Mouse (Mus musculus) right cerebral cortex, adult 18-20 months (tissue): ENCODE results near the gene Magi2.

Experiments
- DNase-seq: peaks from one replicate; pipeline ENCODE4 v3.0.0; 2022; ENCODE audit warnings: mixed read lengths

The Magi2 gene

GRCm38 (mm10) chr5:20087083-20087482, 860.2 kb downstream of the Magi2 start:
- peak; percentile 53 for DNase-seq

- DNase-seq = no peak
Measured at GRCm38 (mm10) chr5:20103869-20104268, 877.0 kb downstream of the Magi2 start.

DNA sequence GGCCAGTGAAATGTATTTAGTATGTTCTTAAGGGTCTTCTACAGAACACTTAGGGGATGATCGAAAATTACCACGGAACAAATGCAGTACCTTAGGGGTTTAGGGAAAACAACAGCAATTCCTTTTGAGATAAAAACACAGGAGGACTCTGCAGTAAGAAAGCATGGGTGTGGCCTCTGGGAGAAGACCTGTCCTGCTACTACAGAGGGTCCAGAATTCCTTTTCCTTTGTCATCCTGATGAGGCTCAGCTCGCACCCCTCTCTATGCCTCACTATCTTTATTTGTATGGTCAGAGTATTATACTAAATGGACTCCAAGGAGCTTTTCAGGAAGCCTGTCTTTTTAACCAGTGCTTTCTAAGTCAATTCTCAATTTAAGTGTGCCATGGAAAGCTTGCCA, 877.7 kb downstream of the Magi2 start:
- DNase-seq = no peak

- peak; percentile 71 for DNase-seq
Measured at GRCm38 (mm10) chr5:20109496-20109895, 882.7 kb downstream of the Magi2 start.

- DNase-seq = no peak
Measured at GRCm38 (mm10) chr5:20117156-20117555, 890.3 kb downstream of the Magi2 start.

DNA sequence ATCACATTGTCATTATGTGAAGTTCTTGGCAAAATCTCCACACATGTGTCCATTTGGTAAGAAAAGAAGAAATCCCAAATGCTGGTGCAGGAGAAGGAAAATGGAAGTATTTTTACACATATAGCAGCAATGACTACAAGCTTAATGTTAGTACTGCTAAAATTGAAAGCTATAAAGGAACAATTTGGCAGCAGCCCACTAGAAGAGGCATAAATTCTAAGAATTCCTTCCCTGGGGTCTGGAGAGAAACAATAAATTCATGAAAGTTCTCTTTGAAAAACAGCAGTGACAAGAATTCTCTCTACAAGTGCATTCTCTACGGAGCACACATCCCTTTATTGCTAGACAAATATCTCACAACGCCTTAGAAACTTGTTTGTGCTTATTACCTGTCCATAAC, 913.4 kb downstream of the Magi2 start:
- DNase-seq = no peak

GRCm38 (mm10) chr5:20140662-20141444, 914.0 kb downstream of the Magi2 start:
- DNase-seq = no peak

DNA sequence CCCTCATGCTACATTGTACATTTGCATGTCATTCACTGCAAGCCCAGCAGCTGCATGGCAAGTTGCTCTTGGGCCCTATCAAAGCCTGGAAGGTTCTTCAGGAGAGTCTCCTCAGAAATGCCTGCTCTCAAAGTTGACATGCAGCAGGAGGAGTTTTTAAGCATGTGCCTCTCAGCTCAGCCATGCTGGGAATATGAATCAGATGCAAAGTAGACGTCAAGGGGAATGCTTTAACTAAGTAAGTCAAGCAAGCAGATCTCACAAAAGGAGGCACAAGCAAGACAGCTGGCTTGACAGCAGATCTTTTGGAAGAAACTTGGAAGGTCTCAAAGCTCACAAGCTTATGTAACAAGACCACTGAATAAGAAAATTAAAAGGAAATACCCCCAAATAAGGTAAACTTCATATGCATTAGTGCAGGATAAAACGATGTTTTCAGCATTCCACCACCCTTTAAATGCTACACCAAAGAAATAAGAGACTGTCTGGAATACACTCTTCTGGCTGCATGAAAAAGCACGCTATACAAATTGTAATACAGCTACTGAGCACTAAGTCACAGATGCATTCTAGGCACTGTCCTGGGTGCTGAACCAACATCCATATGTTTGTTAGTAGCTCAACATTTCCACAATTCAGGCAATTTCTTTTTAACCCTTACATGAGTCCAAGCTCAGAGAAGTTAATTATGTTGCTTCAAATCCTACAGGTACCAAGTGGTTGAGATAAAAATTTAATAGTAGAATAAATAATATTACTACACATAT, 926.7 kb downstream of the Magi2 start:
- peak; percentile 8 for DNase-seq

DNA sequence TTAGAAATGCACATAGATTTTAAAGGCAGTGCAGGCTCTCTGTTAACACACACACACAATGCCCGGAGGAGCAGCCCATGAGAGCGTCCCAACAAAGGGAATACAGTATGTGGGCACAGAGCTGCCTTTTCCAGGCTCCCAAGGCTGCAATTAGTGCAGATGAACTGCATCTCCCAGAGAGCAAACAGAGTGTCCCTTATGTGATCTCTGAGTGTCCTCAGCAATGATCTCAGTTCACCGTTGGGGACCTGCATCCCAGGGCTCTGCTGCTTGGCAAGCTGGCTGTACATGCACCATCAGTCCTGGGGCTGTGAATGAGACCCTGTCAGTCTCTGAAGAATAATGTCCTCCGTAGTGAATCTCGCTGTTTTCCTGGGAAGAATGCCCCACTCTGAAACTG, 969.9 kb downstream of the Magi2 start:
- DNase-seq = no peak

DNA sequence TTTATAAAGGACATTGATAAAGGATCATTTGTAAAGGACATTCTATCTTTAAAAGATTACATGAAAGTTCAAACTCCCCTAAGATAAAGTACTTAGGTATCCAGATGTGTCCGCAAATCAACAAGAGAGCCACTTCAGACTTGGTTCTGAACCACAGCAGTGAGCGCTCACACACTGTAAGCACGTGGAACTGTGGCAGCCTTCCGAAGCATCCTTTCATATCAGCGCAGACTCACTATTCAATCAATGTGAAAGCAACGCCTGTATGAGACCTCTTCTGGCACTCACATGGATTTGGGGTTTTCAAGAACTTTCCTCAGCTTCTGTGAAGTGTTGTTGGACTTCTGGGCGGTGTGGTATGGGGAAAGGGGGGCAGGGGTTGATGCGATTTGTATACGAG, 970.6 kb downstream of the Magi2 start:
- DNase-seq = no peak

- no peak for DNase-seq
Measured at GRCm38 (mm10) chr5:20201348-20201747, 974.5 kb downstream of the Magi2 start.

DNA sequence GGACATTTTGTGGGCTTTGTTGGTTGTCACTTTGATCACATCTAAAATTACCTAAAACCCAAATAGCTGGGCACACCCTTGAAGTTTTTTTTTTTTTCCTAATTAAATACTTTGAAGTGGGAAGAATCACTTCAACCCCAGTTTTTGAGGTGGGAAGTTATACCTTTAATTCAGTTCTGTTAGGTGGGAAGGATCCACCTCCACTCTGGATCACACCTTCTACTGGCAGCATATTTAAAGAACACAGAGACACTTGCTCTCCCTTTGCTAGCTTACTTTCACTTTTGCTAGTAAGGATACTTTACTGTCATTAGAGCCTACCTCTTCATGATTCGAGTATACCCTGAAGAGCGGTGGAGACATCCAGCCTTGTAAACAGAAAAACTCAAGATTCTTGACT, 981.3 kb downstream of the Magi2 start:
- DNase-seq = no peak

GRCm38 (mm10) chr5:20213299-20213698, 986.5 kb downstream of the Magi2 start:
- no peak for DNase-seq

DNA sequence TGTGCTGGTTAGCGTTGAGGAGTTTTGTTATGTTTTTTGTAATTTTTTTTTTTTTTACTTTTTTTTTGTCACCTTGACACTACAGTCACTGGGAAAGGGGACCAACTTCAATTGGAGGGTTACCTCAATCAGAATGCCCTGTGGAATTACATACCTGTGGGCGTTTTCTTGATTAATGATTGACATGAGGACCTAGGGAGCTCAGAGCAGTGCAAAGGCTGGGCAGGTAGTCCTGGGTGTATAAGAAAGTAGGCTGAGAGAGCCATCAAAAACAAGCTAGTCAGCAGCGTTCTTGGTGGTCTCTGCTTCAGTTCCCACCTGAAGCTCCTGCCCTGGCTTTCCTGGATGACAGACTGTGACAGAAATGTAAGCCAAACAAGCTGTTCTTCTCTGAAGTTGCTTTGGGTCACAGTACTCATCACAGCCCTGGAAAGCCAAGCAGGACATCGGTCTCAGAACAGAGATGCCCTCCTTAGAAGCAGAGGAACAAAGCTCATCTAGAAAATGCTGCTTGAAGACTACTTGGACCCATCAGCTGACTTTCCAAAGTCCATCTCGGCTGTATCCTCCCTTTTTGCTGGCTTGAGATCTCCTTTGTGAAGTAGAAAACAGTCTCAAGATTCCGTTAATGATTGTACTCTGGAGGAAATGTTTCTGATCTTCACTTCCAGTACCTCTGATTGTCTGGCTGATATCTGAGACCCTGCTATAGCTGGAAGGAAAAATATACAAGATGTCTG, 999.8 kb downstream of the Magi2 start:
- DNase-seq = no peak

- DNase-seq = peak; percentile 23
Measured at GRCm38 (mm10) chr5:20227912-20228762, 1001.3 kb downstream of the Magi2 start.

GRCm38 (mm10) chr5:20231908-20232307, 1005.1 kb downstream of the Magi2 start:
- no peak for DNase-seq

DNA sequence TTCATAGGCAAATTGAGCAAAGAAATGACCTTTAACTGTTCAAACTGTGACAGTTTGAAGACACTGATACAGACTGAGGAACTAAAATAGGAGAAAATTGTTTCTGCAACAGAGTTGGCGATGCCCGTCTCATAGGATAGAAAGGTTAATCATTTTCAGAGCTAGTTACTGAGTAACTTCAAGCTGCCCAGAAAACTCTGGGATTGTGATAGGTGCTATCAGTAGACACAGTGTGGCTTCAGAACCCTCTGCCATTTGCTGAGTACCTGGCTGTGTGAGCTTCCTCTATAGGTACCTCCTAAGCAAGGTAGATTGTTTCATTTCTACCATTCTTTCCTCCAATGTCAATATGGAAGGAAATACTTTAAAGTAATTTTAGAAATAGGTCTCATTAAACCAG, 1014.7 kb downstream of the Magi2 start:
- DNase-seq = no peak

DNA sequence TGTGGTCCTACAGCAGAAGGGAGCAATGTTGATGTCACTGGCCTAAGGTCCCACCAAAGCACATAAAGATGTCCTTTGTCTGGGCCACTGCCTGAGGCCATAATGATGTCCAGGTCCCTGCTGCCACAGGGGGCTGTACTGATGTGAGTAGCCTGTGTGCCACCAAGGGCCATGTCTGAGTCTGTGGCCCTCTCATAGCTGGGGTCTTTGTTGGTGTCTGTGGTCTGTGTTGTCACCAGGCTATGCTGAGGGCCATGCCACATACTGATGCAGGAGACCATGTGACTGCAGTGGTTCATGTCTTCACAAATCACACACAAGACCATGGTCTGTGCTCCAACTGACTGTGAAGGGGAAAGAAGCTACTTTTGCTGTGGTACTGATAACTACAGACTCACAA, 1015.7 kb downstream of the Magi2 start:
- DNase-seq = no peak

DNA sequence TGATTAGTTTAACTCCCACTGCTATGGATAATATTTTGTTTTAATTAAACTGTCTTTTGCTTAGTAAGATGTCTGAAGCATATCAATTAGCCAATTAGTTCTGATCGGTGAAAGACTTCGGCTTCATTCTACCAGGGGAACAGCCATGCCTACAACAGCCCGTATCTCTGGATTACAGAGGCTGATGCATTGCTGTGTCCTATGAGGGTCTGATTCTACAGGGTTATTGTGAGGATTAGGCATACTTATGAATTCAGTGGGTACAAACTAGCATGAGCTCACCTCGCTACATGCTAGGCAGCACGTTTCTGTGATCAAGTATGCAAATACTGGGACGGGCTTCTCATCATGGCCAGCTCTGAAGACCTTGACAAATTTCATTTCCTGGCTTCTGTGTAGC, 1022.5 kb downstream of the Magi2 start:
- DNase-seq = no peak

DNA sequence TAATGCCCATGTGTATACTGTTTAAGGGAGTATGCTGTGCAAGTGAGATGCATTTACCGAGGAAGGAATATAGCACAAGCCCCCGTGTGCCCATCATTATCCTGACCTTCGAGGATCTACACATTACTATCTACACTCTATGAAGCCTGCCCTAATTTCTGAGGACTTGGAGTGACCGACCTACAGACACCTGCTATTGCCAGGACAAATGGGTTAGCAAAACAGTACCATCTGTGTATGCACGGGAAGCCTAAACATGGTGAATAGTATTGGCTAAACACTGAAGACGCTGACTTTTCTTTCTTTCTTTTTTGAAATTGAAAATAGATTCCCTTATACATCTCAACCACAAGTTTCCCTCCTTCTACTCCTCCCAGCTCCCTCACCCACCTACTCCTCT, 1024.7 kb downstream of the Magi2 start:
- DNase-seq = no peak

GRCm38 (mm10) chr5:20256150-20256868, 1029.5 kb downstream of the Magi2 start:
- DNase-seq = peak; percentile 38

DNA sequence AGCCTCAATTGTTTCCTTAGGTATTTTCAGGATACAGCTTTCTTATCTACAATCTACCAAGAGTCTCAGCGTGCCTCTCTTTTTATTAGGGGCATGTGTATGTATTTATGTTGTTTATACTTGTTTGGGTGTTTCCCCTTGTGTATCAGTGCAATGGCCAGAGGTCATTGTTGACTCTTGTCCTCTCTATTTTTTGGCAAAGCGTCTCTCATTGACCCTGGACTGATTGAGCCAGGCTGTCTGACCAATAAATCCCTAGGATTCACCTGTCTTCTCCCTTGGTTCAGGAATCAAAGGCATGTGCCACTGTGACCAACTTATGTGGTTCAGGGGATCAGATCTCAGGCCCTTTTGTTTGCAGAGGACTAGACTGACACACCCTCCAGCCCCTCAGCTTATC, 1030.1 kb downstream of the Magi2 start:
- no peak for DNase-seq
